Mouse (Mus musculus) small intestine, adult 2 months (tissue): ENCODE measurements at regions not wholly inside any gene's neighbourhood (a gene's known extent, or its start where the extent isn't known, plus 50 kb on each side); places are given as distances from the start of the nearest gene placed in this dataset.

Experiments used
- H3K27ac ChIP-seq: fragments of 200-500 bp; 2 replicates; pipeline ENCODE4 v1.5.1; 2012; ENCODE audit warnings: low read depth, low read length, control low read depth, inconsistent platforms; ENCODE audit not compliant: insufficient read depth
- H3K27me3 ChIP-seq: fragments of 200-500 bp; 2 replicates; pipeline ENCODE4 v1.6.1; 2012; ENCODE audit warnings: mild to moderate bottlenecking, moderate library complexity, low read length, inconsistent platforms; ENCODE audit not compliant: control insufficient read depth, insufficient read depth
- H3K36me3 ChIP-seq: fragments of 200-500 bp; 2 replicates; pipeline ENCODE4 v1.6.1; 2012; ENCODE audit warnings: mild to moderate bottlenecking, low read length, control low read depth, inconsistent platforms; ENCODE audit not compliant: control insufficient read depth, insufficient read depth
- H3K4me1 ChIP-seq: fragments of 200-500 bp; 2 replicates; pipeline ENCODE4 v1.6.1; 2012; ENCODE audit warnings: low read length, inconsistent platforms, mixed read lengths; ENCODE audit not compliant: control insufficient read depth, insufficient read depth, insufficient read length
- H3K4me3 ChIP-seq: fragments of 200-500 bp; 2 replicates; pipeline ENCODE4 v1.5.1; 2012; ENCODE audit warnings: low read depth, mild to moderate bottlenecking, control low read depth, inconsistent platforms, low read length, moderate library complexity
- CTCF ChIP-seq: fragments of 200-500 bp; IDR thresholded peaks from 2 replicates; pipeline ENCODE4 v1.5.1; 2012; ENCODE audit warnings: low read depth, mild to moderate bottlenecking, control low read depth, inconsistent platforms, low read length, moderate library complexity, mixed read lengths; ENCODE audit not compliant: insufficient replicate concordance, insufficient read length; ENCODE audit errors: extremely low read depth
- POLR2A ChIP-seq: fragments of 200-500 bp; IDR thresholded peaks from 2 replicates; pipeline ENCODE4 v1.6.1; 2012; ENCODE audit warnings: low read depth, mild to moderate bottlenecking, control low read depth, inconsistent platforms, low read length, moderate library complexity
- WGBS: fragments of 180-500 bp; shearing (Covaris S2); methylation state at CpG from one replicate; pipeline ENCODE4 v1.1.7; 2018; 5-methylcytosine and 5-hydroxymethylcytosine counted together

DNA sequence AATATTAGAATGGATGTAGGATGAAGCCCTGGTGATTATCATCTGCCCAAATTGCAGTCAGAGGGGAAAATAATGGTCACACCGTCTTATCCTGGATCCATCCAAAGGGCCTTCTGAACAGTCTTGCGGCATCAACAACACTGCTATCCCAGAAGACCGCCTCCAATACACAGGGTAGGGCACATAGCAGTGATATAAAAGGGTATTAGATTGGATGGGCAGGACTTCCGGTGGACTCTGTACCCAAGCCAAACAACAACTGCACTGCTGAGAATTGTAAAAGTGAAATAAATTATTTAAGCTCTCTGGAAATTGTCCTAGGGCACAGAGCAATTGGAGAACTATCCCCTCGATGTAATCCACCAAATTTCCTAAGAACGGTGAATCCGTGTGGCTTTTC lies 173.0 kb upstream of the Klf7 start:
- Histone ChIP-seq H3K4me3 (no peak overlapping the region), H3K27ac (peak overlapping the region; percentile 99), H3K27me3 (no peaks in the 10 kb centered on the region), H3K36me3 (no peaks in the 10 kb centered on the region), H3K4me1 (peaks cover 11% of the 10 kb centered on the region; the same call in 1 of the 2 replicates)
- 19% methylated on average over 7 of the region's 7 CpGs for WGBS
- TF ChIP-seq POLR2A (no peak), CTCF (no peak)

GRCm38 (mm10) chr1:64288812-64289447 lies 166.8 kb upstream of the Klf7 start:
- H3K4me1 ChIP-seq = peaks cover 7% of the 10 kb centered on the region; the same call in 1 of the 2 replicates
- H3K27ac ChIP-seq = no peak overlapping the region
- no peak overlapping the region for H3K4me3 ChIP-seq
- 79% methylated on average over 12 of the region's 12 CpGs for WGBS
- TF ChIP-seq CTCF (no peak), POLR2A (no peak)
- no peaks in the 10 kb centered on the region for H3K27me3 ChIP-seq
- no peaks in the 10 kb centered on the region for H3K36me3 ChIP-seq

- Histone ChIP-seq H3K27ac (0 out of 2 replicates have a peak overlapping the region, but pooled peaks have one; percentile 26), H3K4me1 (peaks cover 8% of the 10 kb centered on the region; the same call in 1 of the 2 replicates), H3K4me3 (no peak overlapping the region), H3K36me3 (no peaks in the 10 kb centered on the region), H3K27me3 (no peaks in the 10 kb centered on the region)
- 22% methylated on average over 2 of the region's 2 CpGs for WGBS
- TF ChIP-seq POLR2A (no peak), CTCF (no peak)
Measured at GRCm38 (mm10) chr1:64287068-64287467, 165.0 kb upstream of the Klf7 start.

DNA sequence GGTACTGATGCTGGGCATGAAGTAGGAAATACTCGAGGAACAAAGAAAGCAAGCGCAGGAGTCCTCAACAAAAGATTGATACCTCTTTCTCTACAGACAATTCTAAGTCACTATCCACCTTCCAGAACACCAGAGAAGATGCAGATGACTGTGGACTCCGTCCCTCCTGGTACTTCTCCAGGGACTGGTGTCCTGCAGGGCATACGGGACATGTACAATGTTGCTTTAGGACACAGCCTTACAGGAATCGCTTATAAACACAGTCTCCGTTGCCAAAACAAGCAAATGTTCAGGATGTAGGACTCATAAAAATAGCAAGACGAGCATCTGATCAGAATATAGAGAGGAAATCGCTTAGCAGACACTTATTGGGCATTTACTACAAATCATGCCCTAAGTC lies 162.6 kb upstream of the Klf7 start:
- Histone ChIP-seq H3K27me3 (no peaks in the 10 kb centered on the region), H3K4me1 (peaks cover 10% of the 10 kb centered on the region; the same call in 1 of the 2 replicates), H3K36me3 (no peaks in the 10 kb centered on the region), H3K27ac (no peak overlapping the region), H3K4me3 (no peak overlapping the region)
- TF ChIP-seq POLR2A (no peak), CTCF (no peak)
- 66% methylated on average over 8 of the region's 8 CpGs for whole genome bisulfite sequencing

DNA sequence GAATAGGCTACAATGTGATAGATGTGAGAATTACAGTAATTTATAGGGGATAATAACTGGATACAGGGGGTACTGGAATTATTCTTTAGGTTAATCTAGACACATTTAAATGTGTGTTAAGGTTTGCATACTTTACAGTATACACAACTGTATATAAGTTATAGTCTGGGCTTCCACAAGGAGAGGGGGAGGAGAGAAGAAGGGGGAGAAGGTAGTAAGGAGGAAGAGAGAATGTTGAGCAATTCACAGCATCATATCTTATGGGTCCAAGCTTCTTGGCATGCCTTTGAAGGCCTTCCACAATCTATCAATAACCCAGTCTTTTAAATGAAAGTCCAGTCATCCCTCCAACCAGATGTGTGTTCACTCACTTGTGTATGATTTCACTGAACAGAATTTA lies 153.8 kb upstream of the Klf7 start:
- Histone ChIP-seq H3K27me3 (no peaks in the 10 kb centered on the region), H3K27ac (peak overlapping the region; percentile 61; the same call in 1 of the 2 replicates), H3K4me3 (no peak overlapping the region), H3K4me1 (peaks cover 4% of the 10 kb centered on the region; the same call in 1 of the 2 replicates), H3K36me3 (no peaks in the 10 kb centered on the region)
- TF ChIP-seq CTCF = no peak

- no peaks in the 10 kb centered on the region for H3K36me3 ChIP-seq
- TF ChIP-seq POLR2A (no peak), CTCF (no peak)
- peaks cover 4% of the 10 kb centered on the region; the same call in 1 of the 2 replicates for H3K4me1 ChIP-seq
- H3K27ac ChIP-seq = peak overlapping the region; percentile 49; the same call in 1 of the 2 replicates
- WGBS = 29% methylated on average over 3 of the region's 3 CpGs
- H3K4me3 ChIP-seq = no peak overlapping the region
- H3K27me3 ChIP-seq = no peaks in the 10 kb centered on the region
Measured at GRCm38 (mm10) chr1:64275086-64275802, 153.2 kb upstream of the Klf7 start.

DNA sequence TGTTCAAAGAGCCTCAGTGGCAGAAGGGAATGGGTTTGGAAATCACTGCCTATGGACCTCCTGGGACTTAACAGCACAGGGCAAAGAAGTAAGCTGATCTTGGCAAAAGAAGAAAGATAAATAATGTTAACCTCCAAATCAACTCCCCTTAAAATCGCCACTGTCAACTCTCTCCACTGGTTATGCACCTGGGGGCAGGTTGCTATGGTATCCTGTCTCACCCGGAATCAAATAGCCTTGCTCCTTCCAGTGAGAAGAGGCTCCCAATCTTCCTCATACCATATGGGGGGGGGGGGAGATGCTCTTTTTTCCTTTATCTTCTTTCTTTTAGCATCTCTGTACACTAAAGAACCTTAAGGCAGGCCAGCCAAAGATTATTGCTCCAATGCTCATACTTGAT lies 135.2 kb upstream of the Klf7 start:
- H3K4me1 ChIP-seq = no peaks in the 10 kb centered on the region; the same call in 1 of the 2 replicates
- H3K4me3 ChIP-seq = no peak overlapping the region
- TF ChIP-seq CTCF = no peak
- no peak for TF ChIP-seq POLR2A
- no peaks in the 10 kb centered on the region; the same call in 1 of the 2 replicates for H3K27me3 ChIP-seq
- no peak overlapping the region for H3K27ac ChIP-seq
- 69% methylated on average over 2 of the region's 2 CpGs for WGBS
- H3K36me3 ChIP-seq = no peaks in the 10 kb centered on the region
